Mouse (Mus musculus) embryo, embryonic 10 days (tissue): ENCODE measurements around the gene Hmgcl.

Experiments
- DNase-seq: peaks from one replicate; pipeline ENCODE4 v3.0.0-alpha.2; 2015; ENCODE audit warnings: low spot score

The Hmgcl gene

GRCm38 (mm10) chr4:135986301-135986942, 40.2 kb downstream of the Hmgcl start:
- no peak for DNase-seq

GRCm38 (mm10) chr4:135986943-135987710, 40.9 kb downstream of the Hmgcl start, which contains the start of gene Pithd1:
TSS of gene Pithd1 (minus strand) at chr4:135987264.
- DNase-seq: peak; percentile 89

DNA sequence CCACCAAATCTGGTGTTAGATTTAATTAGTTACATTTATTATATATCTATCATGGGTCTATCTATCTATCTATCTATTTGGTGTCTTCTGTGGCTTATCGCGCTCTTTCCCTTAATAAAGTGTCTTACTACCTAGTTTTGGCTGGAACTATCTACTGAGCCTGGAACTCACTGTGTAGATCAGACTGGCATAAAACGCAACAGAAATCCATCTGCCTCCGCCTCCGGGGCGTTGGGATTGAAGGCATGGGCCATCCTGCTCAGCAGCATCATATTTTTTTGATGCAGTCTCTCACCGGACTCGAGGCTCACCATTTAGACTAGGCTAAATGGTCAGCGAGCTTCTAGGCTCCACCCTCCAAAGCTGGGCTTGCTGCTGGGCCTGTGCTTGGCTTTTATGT, 41.5 kb downstream of the Hmgcl start:
- DNase-seq: no peak

- DNase-seq: no peak
Observed at GRCm38 (mm10) chr4:135993941-135994340, 47.7 kb downstream of the Hmgcl start.

- no peak for DNase-seq
Observed at GRCm38 (mm10) chr4:135995118-135995517, 48.9 kb downstream of the Hmgcl start.

GRCm38 (mm10) chr4:136004107-136004675, 57.9 kb downstream of the Hmgcl start:
- no peak for DNase-seq

- no peak for DNase-seq
Observed at GRCm38 (mm10) chr4:136004921-136005320, 58.7 kb downstream of the Hmgcl start.

GRCm38 (mm10) chr4:136006821-136007220, 60.6 kb downstream of the Hmgcl start:
- no peak for DNase-seq

DNA sequence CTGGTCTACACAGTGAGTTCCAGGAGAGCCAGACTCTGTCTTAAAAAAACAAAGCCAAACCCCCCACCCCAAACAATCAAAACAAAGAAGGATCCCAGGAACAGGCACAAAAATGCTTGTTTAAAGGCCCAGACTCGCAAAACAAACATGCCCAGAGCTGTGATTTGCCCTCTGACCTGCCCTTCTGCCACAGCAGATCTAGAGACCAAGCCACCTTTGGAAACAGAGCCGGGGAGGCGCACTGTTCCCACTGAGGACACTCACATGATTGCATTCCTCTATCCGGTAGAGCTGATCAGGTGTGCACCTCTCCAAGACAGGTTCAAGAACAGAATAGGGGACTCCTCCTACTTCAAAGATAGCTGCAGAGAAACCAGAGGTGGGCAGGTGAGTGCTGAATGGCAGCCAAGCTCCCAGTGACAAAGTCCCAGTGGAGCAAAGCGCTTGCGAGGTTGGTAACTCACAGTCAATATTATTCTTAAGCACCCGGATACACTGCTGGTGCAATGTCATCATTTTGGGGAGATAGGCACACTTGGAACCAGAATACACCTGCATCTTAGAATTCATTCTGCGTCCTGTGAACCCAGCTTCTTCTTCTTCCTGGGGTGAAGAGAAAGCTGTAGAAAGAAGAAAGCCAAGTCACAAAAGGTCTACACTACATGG, 62.7 kb downstream of the Hmgcl start:
- DNase-seq: no peak

GRCm38 (mm10) chr4:136010586-136010985, 64.3 kb downstream of the Hmgcl start:
- no peak for DNase-seq
